Mouse (Mus musculus): ENCODE data around the gene Rraga.
"Not testable (repeated sequence)": the region's sequence is repeated elsewhere in the genome, so short reads cannot be mapped to it uniquely, and the experiment has no call there.

Gene Rraga

GRCm38 (mm10) chr4:86611524-86612288, 36.2 kb downstream of the Rraga start, which contains the start of gene Haus6:
Haus6 (minus strand) TSS chr4:86612055.
- DNase-seq = peak; percentile 96

GRCm38 (mm10) chr4:86612289-86612620, 36.8 kb downstream of the Rraga start:
- DNase-seq = no peak

GRCm38 (mm10) chr4:86620506-86620905, 45.0 kb downstream of the Rraga start:
- DNase-seq = no peak

GRCm38 (mm10) chr4:86622116-86622515, 46.6 kb downstream of the Rraga start:
- DNase-seq = no peak

- DNase-seq = not testable (repeated sequence)
Measured at GRCm38 (mm10) chr4:86622532-86622931, 47.1 kb downstream of the Rraga start.

GRCm38 (mm10) chr4:86625463-86625862, 50.0 kb downstream of the Rraga start:
- no peak for DNase-seq

GRCm38 (mm10) chr4:86626496-86626895, 51.0 kb downstream of the Rraga start:
- DNase-seq = not testable (repeated sequence)
